Mouse (Mus musculus) left cerebral cortex, adult 8-10 months (tissue): ENCODE data around the gene Brf1. TPM values are rescaled to one million over a fixed set of nuclear protein-coding genes. Genes with fewer than 3 reads are reported as not detected.

Experiments
- DNase-seq, 2 experiments: peaks; one replicate each; pipeline ENCODE4 v3.0.0; 2022; ENCODE audit warnings: low spot score in 2 of 2
- total RNA-seq, 4 experiments: library from RNA; stranded (reverse); gene quantifications; 2 replicates each; pipeline ENCODE4 v1.2.4; 2022

Gene Brf1
- 10 to 100 TPM; 46.0 to 56.9 (median 48.2) TPM for total RNA-seq

DNA sequence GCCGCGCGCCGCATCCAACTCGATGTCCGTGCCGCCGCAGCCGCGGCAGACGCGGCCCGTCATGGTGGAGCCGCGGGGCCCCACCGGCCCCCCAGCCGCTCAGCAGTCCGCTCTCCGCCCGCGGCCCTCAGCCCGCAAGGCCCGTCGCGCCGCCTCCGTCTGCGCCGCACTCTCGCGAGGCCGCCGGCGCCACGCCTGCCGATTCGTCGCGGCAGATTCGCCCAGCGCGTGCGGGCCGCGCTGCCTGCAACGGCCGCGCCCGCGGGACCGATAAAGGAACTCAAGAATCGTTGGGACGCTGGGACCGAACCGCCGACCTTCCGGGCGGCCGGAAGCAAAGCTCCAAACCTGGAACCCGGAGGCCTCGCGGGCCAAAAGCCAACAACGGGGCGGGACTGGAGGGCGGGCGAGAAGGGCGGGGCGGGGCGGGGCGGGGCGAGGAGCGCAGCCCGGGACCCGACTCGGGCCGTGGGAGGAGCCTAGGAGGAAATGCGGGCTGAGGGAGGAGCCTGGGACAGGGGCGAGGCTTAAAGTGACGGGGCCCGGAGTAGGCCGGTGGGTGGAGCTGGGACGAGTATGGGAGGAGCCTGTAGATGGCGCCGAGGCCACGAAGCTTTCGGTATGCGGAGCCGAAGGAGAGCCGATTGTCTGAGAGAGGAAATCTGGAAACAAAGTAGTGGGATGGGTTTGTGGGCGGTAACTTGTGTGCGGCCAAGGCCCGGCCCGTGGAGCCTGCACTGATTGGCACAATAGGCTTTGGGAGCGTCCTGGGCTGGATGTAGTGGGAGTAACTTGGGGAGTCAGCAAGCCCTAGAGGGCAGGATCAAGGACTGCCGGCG lies at the start of gene Brf1:
Brf1 (minus strand) TSS at position 411 of the 839 bp plus-strand sequence.
- peak; percentile 88 to 93 for DNase-seq

DNA sequence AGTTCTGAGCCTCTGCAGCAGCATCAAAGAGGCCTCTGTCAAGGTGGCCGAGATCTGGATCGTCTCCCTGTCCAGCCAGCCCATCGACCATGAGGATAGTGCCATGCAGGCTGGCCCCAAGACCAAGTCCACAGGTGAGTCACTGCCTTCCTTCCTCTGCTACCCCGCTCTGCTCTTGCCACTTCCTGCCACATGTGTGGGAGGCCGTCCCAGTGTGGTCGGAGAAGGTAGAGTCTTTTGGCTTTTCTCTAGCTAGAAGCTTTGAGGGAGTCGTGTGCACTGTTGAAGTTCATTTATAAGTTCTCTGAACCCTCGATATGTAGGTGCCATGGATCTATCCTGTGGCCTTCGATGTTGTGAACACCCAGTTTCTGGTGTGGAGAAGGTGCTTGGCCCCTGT lies 49.3 kb upstream of the Brf1 start:
- no peak for DNase-seq

DNA sequence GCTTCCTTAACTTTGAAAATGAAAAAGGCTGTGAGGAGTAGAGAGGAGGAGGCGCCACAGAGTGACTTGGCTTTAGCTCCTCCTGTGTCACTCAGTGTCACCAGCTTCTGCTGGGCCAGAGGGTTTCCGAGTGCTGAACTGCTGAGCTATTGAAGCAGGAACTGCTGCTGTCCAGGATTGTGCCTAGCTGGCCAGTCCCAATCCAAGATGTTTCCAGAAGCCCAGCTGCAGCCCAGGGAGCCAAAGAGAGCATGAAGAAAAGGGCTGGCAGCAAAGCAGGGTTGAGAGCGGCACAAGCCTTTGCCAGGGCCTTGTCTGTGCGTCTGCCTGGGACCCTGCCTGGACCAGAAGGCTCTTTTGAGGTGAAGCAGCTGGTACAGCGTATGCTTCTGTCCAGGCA lies 47.6 kb upstream of the Brf1 start:
- DNase-seq = no peak

DNA sequence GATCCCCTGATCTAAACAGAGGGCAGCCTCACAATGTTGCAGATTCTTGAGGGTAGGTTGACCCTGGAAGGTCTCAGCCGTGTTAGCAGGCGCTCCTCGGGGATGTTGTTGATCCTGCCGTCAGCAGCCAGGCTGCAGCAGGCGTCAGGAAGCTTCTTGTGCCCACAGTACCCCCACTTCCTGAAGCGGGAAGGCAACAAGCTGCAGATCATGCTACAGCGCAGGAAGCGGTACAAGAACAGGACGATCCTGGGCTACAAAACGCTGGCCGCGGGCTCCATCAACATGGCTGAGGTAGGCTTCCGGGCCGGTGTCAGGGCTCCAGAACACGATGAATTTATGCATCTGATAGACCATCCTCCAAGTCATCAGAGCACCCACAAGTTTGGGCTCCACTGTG lies 46.4 kb upstream of the Brf1 start:
- DNase-seq = no peak

DNA sequence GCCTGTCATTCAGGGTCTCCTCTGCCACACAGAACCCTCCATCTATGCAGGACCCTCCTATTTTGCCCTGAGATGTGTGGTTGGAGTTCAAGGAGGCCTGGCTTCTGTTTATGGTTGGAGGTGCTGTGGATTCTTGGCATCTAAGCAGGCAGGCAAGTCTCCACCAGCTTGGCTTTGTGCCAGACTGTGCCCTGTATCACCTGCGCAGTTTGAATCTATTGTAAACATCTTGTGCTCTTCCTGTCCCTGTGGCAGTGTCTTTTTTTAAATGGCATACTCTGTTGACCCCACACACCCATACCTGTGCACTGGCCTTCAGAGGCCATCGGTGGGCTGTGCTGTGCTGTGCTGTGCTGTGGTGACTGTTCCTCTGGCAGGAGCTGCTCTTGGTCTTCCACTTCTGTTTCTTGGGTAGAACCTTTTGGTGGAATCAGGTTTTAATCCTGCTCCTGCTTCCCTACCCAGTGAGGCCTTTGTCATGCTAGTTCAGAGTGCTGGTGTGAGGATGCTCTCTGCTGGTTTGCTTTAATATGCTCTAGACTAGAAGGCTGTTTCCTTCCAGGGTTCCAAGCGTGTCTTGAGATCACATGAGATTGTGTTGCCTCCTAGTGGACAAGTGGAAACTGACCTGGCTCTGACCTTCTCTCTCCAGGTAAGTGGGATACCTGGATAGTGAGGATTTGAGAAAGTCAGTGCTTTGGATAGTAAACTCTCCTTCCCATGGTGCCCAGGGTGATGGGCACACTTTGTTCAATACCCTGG lies 44.6 kb upstream of the Brf1 start:
- DNase-seq = no peak

DNA sequence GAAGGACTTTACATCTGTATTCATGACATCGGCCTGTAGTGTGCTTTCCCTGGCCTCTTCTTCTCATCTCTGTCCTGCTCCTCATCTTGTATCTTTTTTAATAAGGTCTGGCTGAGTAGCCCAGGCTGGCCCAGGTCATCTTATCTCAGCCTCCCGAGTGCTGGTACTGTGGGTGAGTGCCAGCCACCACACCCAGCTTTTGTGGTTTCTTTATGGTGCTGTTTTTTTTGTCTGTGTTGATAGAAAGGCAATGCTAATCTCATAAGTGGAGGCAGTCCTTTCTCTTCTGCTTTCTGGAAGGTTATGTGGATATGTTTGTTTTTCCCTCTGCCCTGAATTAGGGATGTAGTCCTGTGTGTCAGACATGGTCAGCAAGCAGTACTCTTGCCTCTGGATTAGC lies 42.0 kb upstream of the Brf1 start:
- DNase-seq = no peak

DNA sequence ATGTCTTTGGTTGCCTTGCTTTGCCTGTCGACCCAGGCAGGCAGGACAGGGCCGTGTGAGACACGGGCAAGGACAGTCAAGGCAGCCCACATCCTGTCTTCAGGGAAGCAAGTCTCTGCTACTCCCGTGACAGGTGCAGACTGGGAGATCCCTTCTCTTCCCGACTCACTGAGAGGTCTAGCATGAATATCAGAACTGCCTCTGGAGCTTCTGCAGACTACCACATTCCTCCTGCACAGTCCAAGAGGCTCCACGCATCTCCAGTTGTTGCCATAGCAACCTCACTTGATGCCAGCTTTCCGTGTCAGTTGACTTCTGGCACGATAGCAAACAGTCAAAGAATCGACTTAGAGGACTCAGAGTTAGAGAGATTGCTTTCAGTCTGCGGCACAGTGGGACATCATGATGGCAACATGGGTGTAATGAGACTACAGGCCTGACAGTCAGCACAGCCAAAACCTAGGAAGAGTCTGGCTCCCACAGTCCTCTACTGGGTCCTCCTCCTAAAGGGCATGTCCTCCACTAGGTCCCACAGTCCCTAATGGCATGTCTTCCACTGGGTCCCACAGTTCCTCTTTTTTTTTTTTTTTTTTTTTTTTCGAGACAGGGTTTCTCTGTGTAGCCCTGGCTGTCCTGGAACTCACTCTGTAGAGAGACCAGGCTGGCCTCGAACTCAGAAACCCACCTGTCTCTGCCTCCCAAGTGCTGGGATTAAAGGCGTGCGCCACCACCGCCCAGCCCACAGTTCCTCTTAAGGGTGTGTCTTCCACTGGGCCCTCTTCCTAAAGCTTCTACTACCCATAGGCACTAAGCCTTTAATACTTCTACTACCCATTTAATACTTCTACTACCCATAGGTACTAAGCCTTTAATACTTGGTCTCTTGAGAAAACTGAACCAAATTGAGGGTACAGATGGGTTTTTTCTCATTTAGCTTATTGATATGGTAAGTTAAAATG lies 41.3 kb upstream of the Brf1 start:
- peak in 1 of 2 experiments; percentile 74 for DNase-seq

DNA sequence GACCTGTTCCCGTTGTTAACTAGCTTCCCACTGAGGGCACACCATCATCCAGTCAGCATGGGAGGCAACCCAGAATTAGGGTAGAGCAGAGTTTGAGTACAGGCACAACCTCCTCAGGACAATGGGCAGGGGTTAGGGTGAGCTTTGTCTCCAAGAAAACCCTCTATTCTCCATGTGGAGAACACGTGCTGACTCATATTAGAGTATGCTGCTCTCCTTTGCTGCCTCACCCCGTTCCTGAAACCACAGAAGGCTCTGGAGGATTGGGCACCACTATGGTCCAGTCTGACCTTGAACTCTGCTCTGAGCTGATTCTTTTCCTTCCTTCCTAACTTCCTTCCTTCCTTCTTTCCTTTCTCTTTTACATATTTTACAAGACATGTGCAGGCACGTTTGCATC lies 37.9 kb upstream of the Brf1 start:
- no peak for DNase-seq

DNA sequence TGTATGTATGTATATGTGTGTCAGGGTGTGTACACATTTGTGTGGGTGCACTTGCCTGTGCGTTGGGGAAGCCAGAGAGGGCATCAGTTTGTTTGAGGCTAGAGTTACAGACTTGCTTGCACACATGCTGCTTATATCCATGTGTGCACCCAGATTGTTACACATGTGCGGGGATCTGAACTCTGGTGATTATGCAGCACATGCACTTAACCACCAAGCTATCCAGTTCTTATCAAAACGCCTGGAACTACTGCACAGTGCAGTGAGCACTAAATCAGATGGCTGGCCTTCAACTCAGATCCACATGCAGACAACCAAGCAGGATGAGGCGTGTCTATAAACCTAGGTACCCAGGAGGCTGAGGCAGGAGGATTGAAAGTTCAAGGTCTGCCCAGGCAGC lies 36.5 kb upstream of the Brf1 start:
- DNase-seq = no peak

DNA sequence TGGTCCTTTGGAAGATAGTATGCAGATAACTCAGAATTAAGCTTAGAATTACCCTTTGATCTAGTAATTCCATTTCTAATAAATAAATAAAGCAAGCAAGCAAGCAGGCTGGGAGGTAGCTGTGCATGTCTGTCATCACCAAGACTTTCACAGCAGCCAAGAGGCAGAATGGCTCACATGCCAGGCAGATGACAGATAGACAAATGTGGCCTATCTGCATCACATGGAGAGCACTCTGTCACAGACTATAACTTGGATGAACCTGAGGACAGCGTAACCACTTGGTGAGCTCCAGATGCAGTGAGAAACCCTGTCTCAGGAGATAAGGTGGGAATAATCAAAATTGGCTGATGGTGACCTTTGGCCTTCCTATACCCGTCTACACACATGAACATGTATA lies 34.6 kb upstream of the Brf1 start:
- no peak for DNase-seq

DNA sequence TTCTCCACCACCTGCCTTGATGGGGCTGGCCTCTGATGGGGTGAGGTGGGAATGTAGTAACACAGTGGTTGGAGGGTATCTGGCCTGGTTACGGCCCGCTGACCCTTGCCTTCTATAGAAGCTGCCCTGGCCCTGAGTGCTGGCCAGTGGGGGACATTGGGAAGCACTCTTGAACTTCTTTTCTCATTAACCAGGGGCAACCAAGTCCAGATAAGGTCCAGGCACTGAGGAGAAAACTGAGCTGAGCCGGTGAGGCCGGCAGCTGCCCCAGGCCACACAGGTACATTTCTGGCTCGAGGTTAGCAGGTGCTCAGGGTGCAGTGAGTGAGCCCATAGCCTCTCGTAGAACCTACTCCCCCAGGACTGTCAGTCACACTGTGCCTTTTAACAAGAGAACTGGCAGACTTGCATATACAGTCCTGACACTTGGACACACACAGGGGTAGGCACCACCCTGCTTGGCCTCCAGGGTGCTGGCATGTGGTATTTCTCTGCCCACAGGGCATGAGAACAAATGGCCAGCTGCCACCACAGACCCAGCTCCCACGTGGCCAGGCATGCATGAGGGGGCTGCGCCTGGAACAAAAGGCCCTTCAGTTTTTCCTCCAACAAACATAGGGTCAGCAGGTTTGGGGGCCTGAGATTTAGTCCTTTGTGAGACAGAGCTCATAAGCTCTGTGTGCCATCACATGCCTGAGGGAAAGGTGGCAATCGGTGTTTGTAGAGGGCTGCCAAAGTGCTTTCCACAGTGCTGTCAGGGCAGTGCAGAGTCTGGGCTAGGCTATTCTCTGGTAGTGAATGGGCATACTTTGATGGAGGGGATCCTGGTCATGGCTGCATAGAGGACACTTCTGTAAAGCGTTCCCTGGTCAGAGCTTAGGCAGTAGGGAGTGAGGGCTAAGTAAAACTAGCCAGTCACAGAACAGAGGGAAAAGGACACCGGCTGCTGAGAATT lies 32.1 kb upstream of the Brf1 start:
- DNase-seq = peak in 1 of 2 experiments; percentile 44

DNA sequence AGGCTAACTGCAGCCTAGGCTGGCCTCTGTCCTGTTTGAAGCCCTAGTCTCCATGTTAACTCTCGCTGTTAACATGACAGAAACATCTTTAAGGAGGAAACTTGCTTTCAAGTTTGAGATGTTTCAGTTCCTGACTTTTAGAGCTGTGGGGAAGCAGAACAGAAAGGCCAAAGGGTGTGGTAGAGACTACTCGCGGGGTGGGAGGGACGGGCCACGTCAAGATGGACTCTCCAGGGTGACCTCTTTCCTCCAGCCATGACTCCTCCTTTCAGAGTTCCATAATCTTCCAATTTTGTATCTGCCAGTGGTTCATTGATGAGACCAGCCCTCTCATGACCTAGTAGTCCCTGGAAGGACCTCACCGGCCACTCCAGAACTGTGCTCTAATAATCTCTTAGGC lies 30.9 kb upstream of the Brf1 start:
- no peak for DNase-seq

DNA sequence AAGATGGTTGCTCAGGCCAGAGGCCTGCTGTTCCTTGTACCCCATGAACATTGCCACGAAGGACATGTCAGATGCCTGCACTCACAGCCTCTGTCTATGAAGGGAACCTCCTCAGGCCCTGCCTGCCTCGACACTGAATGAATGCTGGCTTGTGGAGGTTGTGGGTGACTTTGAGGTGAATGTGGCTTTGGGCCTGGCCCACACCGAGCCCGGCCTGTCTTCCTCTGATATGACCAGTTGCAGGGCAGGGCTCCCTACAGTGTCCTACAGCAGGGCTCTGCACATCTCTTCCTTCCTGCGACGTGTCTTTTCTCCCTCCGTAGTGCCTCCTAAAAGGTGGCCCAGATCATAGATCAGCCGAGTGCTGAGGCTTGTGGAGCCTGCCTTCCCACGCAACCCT lies 30.5 kb upstream of the Brf1 start:
- DNase-seq = no peak

DNA sequence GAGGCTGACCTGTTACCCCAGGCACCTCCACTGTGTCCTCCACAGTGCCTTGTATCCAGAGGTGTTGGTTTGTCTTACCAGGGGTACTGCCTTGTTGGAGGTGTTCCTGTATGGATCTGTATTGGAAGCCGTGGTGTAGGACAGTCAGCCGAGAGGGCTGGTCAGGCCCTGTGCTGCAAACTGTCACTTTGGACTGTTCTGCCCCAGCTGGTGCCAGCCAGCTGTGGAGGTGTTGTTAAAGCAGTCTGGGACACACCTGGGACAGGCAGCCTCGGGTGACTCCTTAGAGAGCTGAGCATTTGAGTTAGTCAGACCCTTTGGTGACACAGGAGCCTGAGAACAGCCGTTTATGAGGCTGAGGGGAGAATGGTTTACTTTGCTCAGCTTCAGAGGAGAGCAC lies 29.5 kb upstream of the Brf1 start:
- no peak for DNase-seq

DNA sequence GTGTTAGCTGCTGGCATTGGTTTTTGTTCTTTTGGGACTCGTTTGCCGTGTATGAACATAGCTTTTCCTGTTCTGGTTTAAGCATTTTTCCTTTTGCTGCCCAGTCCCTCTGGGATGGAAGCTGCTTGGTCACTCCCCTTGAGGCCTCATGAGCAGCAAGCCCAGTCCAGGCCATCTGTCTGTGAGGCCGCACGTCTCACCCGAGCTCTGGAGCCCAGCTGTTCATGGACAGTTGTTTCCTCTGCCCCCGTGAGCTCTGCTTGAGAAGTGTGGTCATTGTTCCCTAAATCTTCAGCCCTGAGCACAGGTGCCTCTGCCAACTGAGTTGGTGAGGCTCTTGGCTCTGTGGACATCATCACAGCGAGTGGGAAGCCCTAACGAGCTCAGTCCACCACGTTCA lies 28.4 kb upstream of the Brf1 start:
- DNase-seq = no peak

DNA sequence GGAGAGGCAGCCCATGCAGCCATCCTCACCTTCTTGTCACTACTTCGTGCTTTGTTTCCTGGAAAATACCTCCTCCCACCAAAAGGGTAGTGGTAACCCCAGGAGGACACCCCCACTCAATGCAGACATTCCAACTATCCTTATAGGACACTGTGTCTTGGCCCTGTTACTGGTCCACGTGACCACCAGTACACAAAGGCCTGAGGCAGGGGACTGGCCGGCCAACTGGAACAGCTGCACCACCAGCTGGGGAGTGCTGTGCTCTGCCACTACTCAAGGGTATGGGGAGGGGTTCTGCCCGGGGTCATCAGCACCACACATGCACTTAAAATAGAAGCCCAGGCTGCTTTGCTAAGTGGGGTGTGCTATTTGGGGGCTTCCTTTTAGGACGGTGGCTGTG lies 27.6 kb upstream of the Brf1 start:
- no peak for DNase-seq

DNA sequence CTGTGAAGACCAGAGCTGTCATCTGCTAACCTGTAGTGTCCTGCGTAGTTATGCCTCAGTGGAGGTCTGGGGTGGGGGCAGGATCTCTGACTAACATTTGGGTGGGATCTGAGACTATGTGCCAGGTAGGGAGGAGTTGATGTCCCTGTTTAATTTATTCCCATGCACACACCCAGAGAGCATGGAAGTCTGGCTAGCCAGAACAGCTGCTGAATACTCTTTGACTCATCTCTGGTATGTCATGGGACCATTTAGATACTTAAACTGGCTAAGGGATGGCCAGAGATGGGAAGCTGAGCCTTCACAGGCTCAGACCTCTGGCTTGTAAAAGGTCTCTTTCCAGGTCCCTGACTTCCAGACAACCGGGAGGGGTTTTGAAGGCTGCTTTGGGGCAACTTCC lies 27.0 kb upstream of the Brf1 start:
- DNase-seq = no peak

DNA sequence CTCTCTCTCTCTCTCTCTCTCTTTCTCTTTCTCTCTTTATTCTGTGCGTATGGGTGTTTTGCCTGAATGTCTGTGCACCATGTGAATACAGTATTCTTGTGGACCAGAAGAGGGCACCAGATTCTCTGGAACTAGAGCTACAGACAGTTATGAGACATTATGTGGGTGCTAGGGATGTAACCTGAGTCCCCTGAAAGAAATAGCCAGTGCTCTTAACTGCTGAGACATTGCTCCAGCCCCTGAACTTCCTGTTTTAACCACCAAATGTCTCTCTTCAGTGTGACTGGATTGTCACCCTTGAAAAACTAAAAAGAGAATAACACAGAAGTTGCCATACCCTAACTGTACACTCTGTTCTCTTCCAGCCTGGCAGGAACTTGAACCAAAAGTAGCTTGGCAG lies 26.1 kb upstream of the Brf1 start:
- DNase-seq = no peak

DNA sequence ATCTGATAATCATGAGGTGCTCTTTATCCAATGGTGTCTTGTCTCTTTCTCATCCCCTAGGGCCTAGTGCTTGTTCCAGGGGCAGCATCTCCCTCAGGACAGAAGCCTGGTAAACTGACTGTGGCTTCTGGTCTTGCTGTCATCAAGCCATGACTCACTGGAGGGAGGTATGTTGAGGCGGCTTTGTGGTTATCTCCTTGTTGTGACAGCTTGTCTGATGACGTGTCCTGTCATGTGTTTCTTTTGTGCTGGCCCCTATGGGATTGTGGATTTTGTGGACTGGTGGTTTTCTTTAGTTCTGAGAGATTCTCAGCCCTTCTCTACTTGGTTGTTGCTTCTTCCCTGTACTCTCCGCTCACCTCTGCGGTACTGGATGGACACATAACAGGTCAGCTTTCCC lies 22.6 kb upstream of the Brf1 start:
- no peak for DNase-seq

DNA sequence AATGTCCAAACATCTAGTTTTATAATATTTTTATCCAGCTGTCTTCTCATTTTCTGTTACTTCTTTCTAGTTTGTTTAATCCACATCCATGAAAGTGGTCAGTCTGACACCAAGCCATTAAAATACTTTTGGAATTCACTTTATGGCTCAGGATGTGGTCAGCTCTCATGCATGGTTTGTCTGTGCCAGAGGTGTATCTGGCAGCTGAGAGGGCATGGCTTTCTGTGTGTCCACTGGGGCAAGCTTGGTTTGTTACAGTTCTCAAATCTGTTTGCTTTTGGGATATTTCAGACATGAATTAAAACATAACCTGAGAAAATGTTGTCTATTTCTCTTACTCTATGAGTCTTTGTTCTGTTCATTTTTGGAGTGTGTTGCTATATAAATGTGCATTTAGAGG lies 21.0 kb upstream of the Brf1 start:
- no peak for DNase-seq

DNA sequence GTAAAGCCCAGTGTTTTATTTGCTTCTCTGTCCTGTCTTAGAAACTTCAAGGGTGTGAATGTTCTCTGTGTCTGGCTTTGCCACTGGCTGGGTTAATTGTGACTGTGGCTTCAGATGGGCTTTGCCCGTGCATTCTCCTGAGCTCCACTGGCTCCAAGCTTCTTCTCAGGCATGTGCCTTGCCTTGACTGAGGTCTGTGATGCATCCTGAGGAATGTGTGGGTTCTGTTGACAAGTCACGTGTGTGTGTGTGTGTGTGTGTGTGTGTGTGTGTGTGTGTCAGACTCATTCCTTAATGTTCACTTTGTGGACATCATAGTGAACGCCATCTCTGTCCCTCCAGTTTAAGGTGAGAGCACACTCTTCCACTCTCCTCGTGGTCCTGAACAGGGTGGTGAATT lies 18.3 kb upstream of the Brf1 start:
- no peak for DNase-seq
